Mouse (Mus musculus): Measurements from ENCODE around the gene Il3. TPM values are rescaled to one million over a fixed set of nuclear protein-coding genes. Genes with fewer than 3 reads are reported as not detected.

The Il3 gene
- polyA plus RNA-seq (2012; rRNA removed): not detected in 2 replicates

GRCm38 (mm10) chr11:54267177-54267576 is at the start of gene Il3:
Il3 (minus strand) TSS chr11:54267277.
- Histone ChIP-seq H3K27ac (ENCODE audit: control insufficient read depth, insufficient read depth, low read length) (no peak within 1 kb of the TSS), H3K27me3 (ENCODE audit: control insufficient read depth, insufficient read depth, low read length) (no peaks in the 10 kb centered on the region), H3K4me3 (ENCODE audit: control insufficient read depth, insufficient read depth, low read length) (no peak within 1 kb of the TSS), H3K4me1 (replicated peaks; ENCODE audit: control insufficient read depth, insufficient read depth, low read length) (no peaks in the 10 kb centered on the region), H3K36me3 (ENCODE audit: control insufficient read depth, insufficient read depth, low read length) (no peaks in the 10 kb centered on the region)
- TF ChIP-seq POLR2A (IDR thresholded peaks at IDR 0.05; ENCODE audit: control insufficient read depth, extremely low read depth, insufficient read depth, low read length, poor library complexity) (no peak), CTCF (IDR thresholded peaks at IDR 0.05; ENCODE audit: borderline replicate concordance, control insufficient read depth, extremely low read depth, insufficient read depth, low read length, poor library complexity) (no peak)
- WGBS: 73% methylated on average over 6 of the region's 6 CpGs
- DNase-seq: no peak

GRCm38 (mm10) chr11:54315336-54315735 is 48.3 kb upstream of the Il3 start:
- no peaks in the 10 kb centered on the region for H3K4me1 ChIP-seq (replicated peaks; ENCODE audit: control insufficient read depth, insufficient read depth, low read length)
- TF ChIP-seq POLR2A (IDR thresholded peaks at IDR 0.05; ENCODE audit: control insufficient read depth, extremely low read depth, insufficient read depth, low read length, poor library complexity) (no peak), CTCF (IDR thresholded peaks at IDR 0.05; ENCODE audit: borderline replicate concordance, control insufficient read depth, extremely low read depth, insufficient read depth, low read length, poor library complexity) (no peak)
- H3K4me3 ChIP-seq (ENCODE audit: control insufficient read depth, insufficient read depth, low read length): no peak overlapping the region
- 96% methylated on average over 5 of the region's 5 CpGs for WGBS
- H3K27me3 ChIP-seq (ENCODE audit: control insufficient read depth, insufficient read depth, low read length): no peaks in the 10 kb centered on the region
- H3K27ac ChIP-seq (ENCODE audit: control insufficient read depth, insufficient read depth, low read length): no peak overlapping the region
- DNase-seq: no peak
- no peaks in the 10 kb centered on the region for H3K36me3 ChIP-seq (ENCODE audit: control insufficient read depth, insufficient read depth, low read length)

- TF ChIP-seq POLR2A (IDR thresholded peaks at IDR 0.05; ENCODE audit: control insufficient read depth, extremely low read depth, insufficient read depth, low read length, poor library complexity) (no peak), CTCF (IDR thresholded peaks at IDR 0.05; ENCODE audit: borderline replicate concordance, control insufficient read depth, extremely low read depth, insufficient read depth, low read length, poor library complexity) (no peak)
- H3K27ac ChIP-seq (ENCODE audit: control insufficient read depth, insufficient read depth, low read length): no peak overlapping the region
- no peaks in the 10 kb centered on the region for H3K4me1 ChIP-seq (replicated peaks; ENCODE audit: control insufficient read depth, insufficient read depth, low read length)
- WGBS: 64% methylated on average over 3 of the region's 3 CpGs
- no peaks in the 10 kb centered on the region for H3K36me3 ChIP-seq (ENCODE audit: control insufficient read depth, insufficient read depth, low read length)
- H3K27me3 ChIP-seq (ENCODE audit: control insufficient read depth, insufficient read depth, low read length): no peaks in the 10 kb centered on the region
- no peak for DNase-seq
- no peak overlapping the region for H3K4me3 ChIP-seq (ENCODE audit: control insufficient read depth, insufficient read depth, low read length)
Measured at GRCm38 (mm10) chr11:54314740-54315139, 47.7 kb upstream of the Il3 start.

GRCm38 (mm10) chr11:54313391-54314360 is 46.6 kb upstream of the Il3 start:
- no peaks in the 10 kb centered on the region for H3K36me3 ChIP-seq (ENCODE audit: control insufficient read depth, insufficient read depth, low read length)
- WGBS: 93% methylated on average over 7 of the region's 7 CpGs
- TF ChIP-seq POLR2A (IDR thresholded peaks at IDR 0.05; ENCODE audit: control insufficient read depth, extremely low read depth, insufficient read depth, low read length, poor library complexity) (no peak), CTCF (IDR thresholded peaks at IDR 0.05; ENCODE audit: borderline replicate concordance, control insufficient read depth, extremely low read depth, insufficient read depth, low read length, poor library complexity) (no peak)
- H3K27ac ChIP-seq (ENCODE audit: control insufficient read depth, insufficient read depth, low read length): no peak overlapping the region
- H3K4me3 ChIP-seq (ENCODE audit: control insufficient read depth, insufficient read depth, low read length): no peak overlapping the region
- H3K27me3 ChIP-seq (ENCODE audit: control insufficient read depth, insufficient read depth, low read length): no peaks in the 10 kb centered on the region
- no peaks in the 10 kb centered on the region for H3K4me1 ChIP-seq (replicated peaks; ENCODE audit: control insufficient read depth, insufficient read depth, low read length)
- DNase-seq: no peak

- TF ChIP-seq POLR2A (IDR thresholded peaks at IDR 0.05; ENCODE audit: control insufficient read depth, extremely low read depth, insufficient read depth, low read length, poor library complexity) (no peak), CTCF (IDR thresholded peaks at IDR 0.05; ENCODE audit: borderline replicate concordance, control insufficient read depth, extremely low read depth, insufficient read depth, low read length, poor library complexity) (no peak)
- no peak overlapping the region for H3K27ac ChIP-seq (ENCODE audit: control insufficient read depth, insufficient read depth, low read length)
- DNase-seq: no peak
- 77% methylated on average over 1 of the region's 1 CpGs for WGBS
- H3K4me3 ChIP-seq (ENCODE audit: control insufficient read depth, insufficient read depth, low read length): no peak overlapping the region
- H3K4me1 ChIP-seq (replicated peaks; ENCODE audit: control insufficient read depth, insufficient read depth, low read length): no peaks in the 10 kb centered on the region
- H3K36me3 ChIP-seq (ENCODE audit: control insufficient read depth, insufficient read depth, low read length): no peaks in the 10 kb centered on the region
- no peaks in the 10 kb centered on the region for H3K27me3 ChIP-seq (ENCODE audit: control insufficient read depth, insufficient read depth, low read length)
Measured at GRCm38 (mm10) chr11:54312603-54313002, 45.5 kb upstream of the Il3 start.

- no peak for DNase-seq
- Histone ChIP-seq H3K27me3 (ENCODE audit: control insufficient read depth, insufficient read depth, low read length) (no peaks in the 10 kb centered on the region), H3K4me1 (replicated peaks; ENCODE audit: control insufficient read depth, insufficient read depth, low read length) (no peaks in the 10 kb centered on the region), H3K27ac (ENCODE audit: control insufficient read depth, insufficient read depth, low read length) (no peak overlapping the region), H3K4me3 (ENCODE audit: control insufficient read depth, insufficient read depth, low read length) (no peak overlapping the region), H3K36me3 (ENCODE audit: control insufficient read depth, insufficient read depth, low read length) (no peaks in the 10 kb centered on the region)
- no peak for TF ChIP-seq POLR2A (IDR thresholded peaks at IDR 0.05; ENCODE audit: control insufficient read depth, extremely low read depth, insufficient read depth, low read length, poor library complexity)
- no peak for TF ChIP-seq CTCF (IDR thresholded peaks at IDR 0.05; ENCODE audit: borderline replicate concordance, control insufficient read depth, extremely low read depth, insufficient read depth, low read length, poor library complexity)
- 79% methylated on average over 5 of the region's 5 CpGs for WGBS
Measured at GRCm38 (mm10) chr11:54312021-54312420, 44.9 kb upstream of the Il3 start.

Measured in thymus, adult 2 months (tissue).